14 mouse cellular contexts compared by ENCODE assay signal in genomic region chr6:34502291-34502690, GRCm38 (mm10).
"Had no signal": no experiment of that assay in that cellular context is flagged by ENCODE, and none has a peak within 500 bp of the region (broad histone marks: within the 10 kb centered on the region; RNA-seq: fewer than 3 reads in every experiment).

No protein-coding gene starts in this region.

- H3K27me3 ChIP-seq: limb, embryonic 15.5 days; liver, embryonic 12.5 days; neural tube, embryonic 15.5 days had no signal

- H3K4me1 ChIP-seq: limb, embryonic 15.5 days had no signal

- H3K27ac ChIP-seq: kidney, postnatal 0 days; limb, embryonic 15.5 days; liver, embryonic 12.5 days; midbrain, embryonic 10.5 days; neural tube, embryonic 15.5 days had no signal

- DNase-seq: kidney, adult 9 months; kidney, postnatal 36 days; lung, embryonic 14.5 days; lung, postnatal 10 days; lung, postnatal 4 days; right cerebral cortex, adult 18-20 months; right cerebral cortex, postnatal 25 days; thymus, postnatal 36 days had no signal

- H3K9me3 ChIP-seq: limb, embryonic 15.5 days; liver, embryonic 12.5 days; midbrain, embryonic 10.5 days; neural tube, embryonic 15.5 days had no signal

- H3K4me2 ChIP-seq: limb, embryonic 15.5 days; liver, embryonic 12.5 days; lung, embryonic 14.5 days; neural tube, embryonic 15.5 days had no signal

- ATAC-seq: liver, embryonic 12.5 days had no signal

- H3K4me3 ChIP-seq: limb, embryonic 15.5 days; liver, embryonic 12.5 days; midbrain, embryonic 10.5 days; myocyte; neural tube, embryonic 15.5 days had no signal

- H3K9ac ChIP-seq: limb, embryonic 15.5 days; liver, embryonic 12.5 days; lung, embryonic 14.5 days; neural tube, embryonic 15.5 days had no signal
